Mouse (Mus musculus): ENCODE measurements at regions not wholly inside any gene's neighbourhood (a gene's known extent, or its start where the extent isn't known, plus 50 kb on each side); places are given as distances from the start of the nearest gene placed in this dataset.

GRCm38 (mm10) chr10:23612030-23612429, 175.0 kb downstream of the Rps12 start:
- intact Hi-C loops (cut with DNase I): loop anchor here (5.0 kb wide), 1 partner anchor 495 kb away; no protein-coding TSS in a partner anchor

GRCm38 (mm10) chr10:23611183-23611582, 175.9 kb downstream of the Rps12 start:
- peak; percentile 60 for DNase-seq
- intact Hi-C loops (cut with DNase I): loop anchor here (5.0 kb wide), 1 partner anchor 494 kb away; no protein-coding TSS in a partner anchor

More at GRCm38 (mm10) chr10:23612030-23612429, 175.0 kb downstream of the Rps12 start:
- DNase-seq: no peak

- no peak for DNase-seq
- intact Hi-C loops (cut with DNase I): loop anchor here (5.0 kb wide), 1 partner anchor 493 kb away; no protein-coding TSS in a partner anchor
Measured at GRCm38 (mm10) chr10:23610485-23610884, 176.6 kb downstream of the Rps12 start.

- intact Hi-C loops (cut with DNase I): loop anchor here (5.0 kb wide), 1 partner anchor 493 kb away; no protein-coding TSS in a partner anchor
- DNase-seq: no peak
Measured at GRCm38 (mm10) chr10:23610046-23610445, 177.0 kb downstream of the Rps12 start.

- intact Hi-C loops (cut with DNase I): no loop called here
- no peak for DNase-seq
Measured at GRCm38 (mm10) chr10:23609270-23609914, 177.7 kb downstream of the Rps12 start.

- no peak for DNase-seq
- intact Hi-C loops (cut with DNase I): no loop called here
Measured at GRCm38 (mm10) chr10:23600701-23601100, 186.4 kb downstream of the Rps12 start.

GRCm38 (mm10) chr10:23595541-23595940, 191.5 kb downstream of the Rps12 start:
- intact Hi-C loops (cut with DNase I): no loop called here
- no peak for DNase-seq

- intact Hi-C loops (cut with DNase I): no loop called here
Measured at GRCm38 (mm10) chr10:23580230-23580629, 206.8 kb downstream of the Rps12 start.

GRCm38 (mm10) chr10:23571013-23571412, 216.1 kb downstream of the Rps12 start:
- intact Hi-C loops (cut with DNase I): no loop called here
- no peak for DNase-seq

More at GRCm38 (mm10) chr10:23580230-23580629, 206.8 kb downstream of the Rps12 start:
- no peak for DNase-seq

GRCm38 (mm10) chr10:23569386-23569785, 217.7 kb downstream of the Rps12 start:
- intact Hi-C loops (cut with DNase I): no loop called here

GRCm38 (mm10) chr10:23562273-23562885, 211.8 kb upstream of the Eya4 start:
- no peak for DNase-seq
- intact Hi-C loops (cut with DNase I): no loop called here

More at GRCm38 (mm10) chr10:23569386-23569785, 217.7 kb downstream of the Rps12 start:
- DNase-seq: no peak

GRCm38 (mm10) chr10:23559980-23560658, 209.5 kb upstream of the Eya4 start:
- intact Hi-C loops (cut with DNase I): no loop called here

GRCm38 (mm10) chr10:23557828-23558227, 207.2 kb upstream of the Eya4 start:
- no peak for DNase-seq
- intact Hi-C loops (cut with DNase I): no loop called here

More at GRCm38 (mm10) chr10:23559980-23560658, 209.5 kb upstream of the Eya4 start:
- no peak for DNase-seq

GRCm38 (mm10) chr10:23549207-23549606, 198.6 kb upstream of the Eya4 start:
- DNase-seq: no peak
- intact Hi-C loops (cut with DNase I): no loop called here

- no peak for DNase-seq
- intact Hi-C loops (cut with DNase I): no loop called here
Measured at GRCm38 (mm10) chr10:23548322-23548721, 197.7 kb upstream of the Eya4 start.

GRCm38 (mm10) chr10:23542712-23543111, 192.1 kb upstream of the Eya4 start:
- intact Hi-C loops (cut with DNase I): no loop called here
- no peak for DNase-seq

- peak; percentile 6 for DNase-seq
- intact Hi-C loops (cut with DNase I): no loop called here
Measured at GRCm38 (mm10) chr10:23541914-23542313, 191.3 kb upstream of the Eya4 start.

GRCm38 (mm10) chr10:23534636-23535035, 184.1 kb upstream of the Eya4 start:
- DNase-seq: no peak
- intact Hi-C loops (cut with DNase I): no loop called here

- no peak for DNase-seq
- intact Hi-C loops (cut with DNase I): no loop called here
Measured at GRCm38 (mm10) chr10:23531964-23532758, 181.6 kb upstream of the Eya4 start.

- intact Hi-C loops (cut with DNase I): no loop called here
- no peak for DNase-seq
Measured at GRCm38 (mm10) chr10:23530715-23531114, 180.1 kb upstream of the Eya4 start.

- intact Hi-C loops (cut with DNase I): no loop called here
- DNase-seq: no peak
Measured at GRCm38 (mm10) chr10:23526796-23527195, 176.2 kb upstream of the Eya4 start.
